Mouse (Mus musculus) frontal cortex, postnatal 25 days (tissue): ENCODE measurements around the gene Col5a1.

Experiments used
- DNase-seq, 2 experiments: peaks; one replicate each; pipeline ENCODE4 v3.0.0; 2022; ENCODE audit warnings: low spot score in 2 of 2

The Col5a1 gene

DNA sequence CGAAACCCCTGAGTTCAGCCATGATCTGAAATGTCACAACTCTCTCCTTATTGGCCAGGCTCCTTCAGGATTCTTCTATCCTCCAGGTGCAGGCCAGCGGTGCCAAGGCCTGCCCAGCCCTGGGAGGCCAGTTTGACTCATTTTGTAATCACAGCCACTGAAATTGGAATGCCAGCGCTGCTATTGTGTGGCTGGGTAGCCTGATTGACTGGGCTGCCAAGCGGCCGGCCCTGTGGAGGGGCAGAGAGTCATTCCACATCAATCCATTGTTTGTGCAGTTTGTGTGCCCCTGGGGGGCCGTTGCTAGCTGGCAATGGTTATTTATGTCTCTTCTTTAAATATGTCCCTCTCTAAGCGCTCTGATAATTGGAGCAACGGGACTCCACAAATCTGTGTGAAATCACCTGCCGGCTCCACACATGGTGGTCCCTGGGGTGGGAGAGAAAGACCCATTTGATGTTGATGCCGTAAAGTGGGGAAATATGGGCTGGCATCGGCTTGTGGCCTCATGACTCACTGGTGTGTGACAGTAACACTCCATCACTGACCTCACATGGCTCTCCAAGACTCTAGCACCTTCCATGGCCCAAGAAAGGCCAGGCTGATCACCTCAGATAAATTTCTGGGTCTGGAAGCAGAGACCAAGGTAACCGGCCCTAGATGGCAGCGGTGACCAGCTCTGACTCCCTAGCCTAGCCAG, 147.9 kb downstream of the Col5a1 start:
- DNase-seq, result no peak

DNA sequence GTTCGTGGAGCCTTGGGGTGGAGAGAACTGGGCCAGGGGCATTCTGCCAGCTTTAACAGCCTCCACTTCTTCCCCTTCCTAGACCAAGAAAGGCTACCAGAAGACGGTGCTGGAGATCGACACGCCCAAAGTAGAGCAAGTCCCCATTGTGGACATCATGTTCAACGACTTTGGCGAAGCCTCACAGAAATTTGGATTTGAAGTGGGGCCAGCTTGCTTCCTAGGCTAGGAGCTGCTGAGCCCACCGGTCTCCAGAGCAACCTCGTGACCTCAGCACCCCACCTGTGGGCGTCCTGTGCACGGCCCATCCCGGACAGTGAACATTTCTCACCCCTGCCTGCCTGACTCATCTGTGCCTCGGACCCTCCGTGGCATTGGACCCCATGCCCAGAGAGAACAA, 150.6 kb downstream of the Col5a1 start:
- DNase-seq, result no peak

DNA sequence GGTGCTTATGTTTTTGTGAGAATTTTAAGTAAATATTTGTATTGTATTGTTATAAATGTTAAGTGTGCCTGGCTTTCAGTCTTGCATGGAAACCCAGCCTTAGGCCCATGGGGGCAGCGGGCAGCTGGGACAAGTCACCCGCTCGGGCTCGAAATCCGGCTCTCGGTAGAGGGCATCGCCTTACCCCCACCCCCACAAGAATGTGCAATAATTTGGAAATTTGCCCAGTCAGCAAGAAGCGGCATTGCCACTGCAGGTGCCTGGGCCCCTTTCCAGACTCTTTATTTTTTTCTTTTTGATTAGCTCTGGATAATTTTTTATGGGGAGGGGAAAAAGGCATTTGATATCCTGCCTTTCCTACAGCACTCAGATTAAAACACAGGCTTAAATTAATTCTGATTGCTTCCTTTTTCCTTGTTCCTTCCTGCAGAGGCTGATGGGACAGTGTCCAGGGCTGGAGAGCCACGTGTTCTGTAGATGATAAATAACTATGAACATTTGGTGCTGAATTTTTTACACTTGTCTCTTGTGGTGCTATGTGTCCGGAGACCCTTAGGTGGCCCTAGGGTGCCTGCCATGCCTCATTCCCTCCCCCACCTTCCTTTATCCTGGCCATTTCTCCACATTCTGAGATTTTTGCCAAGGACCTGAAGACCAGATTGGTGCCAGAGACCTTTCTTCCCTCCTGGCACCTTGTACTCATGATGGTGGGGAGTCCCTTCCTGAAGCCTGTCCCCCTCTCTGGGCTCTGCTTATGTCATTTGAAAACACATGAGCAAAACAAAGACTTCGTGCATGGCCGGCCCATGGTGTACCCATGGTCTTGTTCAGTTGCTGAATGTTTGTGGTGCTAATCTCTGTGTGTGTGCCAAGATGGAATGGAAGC, 151.5 kb downstream of the Col5a1 start:
- DNase-seq, result no peak

DNA sequence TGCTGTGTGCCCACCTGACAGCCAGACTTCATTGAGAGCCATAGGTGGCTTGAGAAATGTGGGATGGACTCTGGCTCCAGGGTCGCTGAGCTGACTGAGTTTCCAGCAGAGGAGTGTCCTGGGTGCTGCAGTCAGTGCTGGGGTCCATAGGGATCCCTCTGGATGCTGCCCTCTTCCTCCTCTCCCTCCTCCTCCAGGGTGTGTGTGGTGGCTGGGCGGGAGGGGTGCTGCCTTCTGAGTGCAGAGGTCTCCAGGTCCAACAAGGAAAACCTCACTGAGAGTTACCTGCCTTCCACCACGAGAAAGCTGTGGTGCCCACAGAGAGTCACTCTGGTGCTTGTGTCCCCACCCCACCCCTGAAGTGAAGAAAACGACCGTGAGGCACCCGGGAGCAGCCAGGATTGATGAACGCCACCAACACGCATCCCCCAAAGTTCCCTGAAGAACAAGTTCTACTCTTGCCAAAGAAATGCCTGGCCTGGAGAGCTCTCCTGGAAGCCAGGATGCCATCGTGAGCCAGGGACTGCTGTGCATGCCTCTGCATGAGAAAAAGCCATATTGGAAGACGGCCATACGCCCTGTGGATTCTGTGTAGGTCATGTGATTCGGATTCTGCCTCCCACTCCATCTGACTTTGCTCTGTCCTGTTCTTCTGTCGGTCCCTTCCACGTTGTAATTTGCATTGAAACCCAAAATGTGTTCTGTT, 152.3 kb downstream of the Col5a1 start:
- peak; percentile 17 to 20 for DNase-seq

DNA sequence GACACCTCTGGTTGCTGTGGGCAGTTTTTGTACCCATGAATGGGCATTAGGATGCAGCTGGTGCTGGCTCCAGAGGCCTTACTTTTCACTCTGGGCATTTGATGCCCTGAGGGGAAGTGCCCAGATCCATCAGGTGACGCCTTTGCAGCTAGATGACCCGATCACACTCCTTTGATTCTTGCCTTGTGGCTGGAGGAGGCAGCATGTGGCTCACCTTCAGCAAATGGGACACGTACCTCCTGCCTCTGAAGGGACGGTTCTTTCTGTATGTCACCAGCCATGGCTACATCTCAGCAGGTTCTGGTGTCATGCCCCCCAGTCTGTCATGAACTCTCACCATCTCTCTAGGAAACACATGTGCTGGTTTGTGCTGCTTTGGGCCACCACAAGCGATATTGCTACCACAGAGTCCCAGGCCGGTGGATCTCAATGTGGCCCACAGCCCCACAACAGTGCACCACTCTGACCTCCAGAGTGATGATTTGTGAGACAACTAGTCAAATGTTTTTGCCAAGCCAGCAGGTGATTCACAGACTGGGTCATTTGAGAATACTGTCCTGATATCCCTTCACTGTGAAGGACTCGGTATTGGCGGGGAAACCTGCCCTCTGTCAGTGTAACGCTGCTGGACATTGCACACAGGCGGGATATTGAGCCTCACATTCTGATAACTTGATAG, 153.6 kb downstream of the Col5a1 start:
- DNase-seq, result no peak

DNA sequence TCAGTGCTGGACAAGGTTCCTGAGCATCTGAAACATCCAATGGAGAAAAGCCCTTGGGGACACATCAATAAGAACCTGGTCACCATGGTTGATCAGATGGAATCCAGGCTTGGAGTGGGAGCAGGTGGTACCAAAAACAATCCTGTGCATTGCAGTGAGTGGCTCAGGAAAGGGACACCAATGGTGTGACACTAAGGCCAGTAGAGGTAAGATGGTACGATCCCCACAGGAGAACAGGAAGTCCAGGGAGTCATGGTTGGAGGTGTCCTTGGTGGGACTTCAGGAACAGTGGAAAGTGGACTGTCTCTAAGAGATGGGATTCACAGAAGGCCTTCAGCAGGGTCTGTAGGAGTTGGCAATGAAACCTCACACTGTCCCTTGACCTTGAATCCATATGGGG, 154.2 kb downstream of the Col5a1 start:
- DNase-seq, result no peak

DNA sequence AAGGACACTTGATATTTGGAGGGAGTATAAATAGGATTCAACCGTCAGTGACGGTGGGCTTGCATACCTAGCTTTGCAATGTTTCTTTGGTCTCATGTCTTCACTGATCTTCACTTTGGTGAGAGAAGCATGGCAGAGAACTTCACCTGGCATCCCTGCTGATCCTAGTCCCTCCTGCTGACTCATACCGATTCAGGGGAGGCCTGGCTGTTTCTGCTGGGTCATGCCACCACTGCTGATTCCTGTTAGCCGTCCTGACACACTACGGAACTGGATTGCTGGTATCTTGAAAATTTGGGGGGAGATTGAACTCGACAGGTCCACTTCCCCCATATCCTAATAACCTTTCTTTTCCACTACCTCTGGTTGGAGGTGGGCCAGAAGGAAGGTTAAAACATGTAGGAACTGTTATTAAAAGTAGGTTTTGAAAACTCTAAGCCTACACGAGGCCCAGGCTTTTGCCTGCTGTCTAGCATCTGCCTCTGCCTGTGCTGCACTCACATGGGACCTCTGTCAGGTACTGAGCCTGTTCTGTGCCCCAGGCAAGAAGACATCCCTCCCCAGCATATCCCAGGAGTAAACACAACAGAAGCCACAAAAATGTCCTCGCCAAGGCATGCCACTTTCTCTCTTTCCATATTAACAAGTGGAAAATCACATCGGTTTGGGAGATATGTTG, 158.8 kb downstream of the Col5a1 start:
- DNase-seq, result no peak

DNA sequence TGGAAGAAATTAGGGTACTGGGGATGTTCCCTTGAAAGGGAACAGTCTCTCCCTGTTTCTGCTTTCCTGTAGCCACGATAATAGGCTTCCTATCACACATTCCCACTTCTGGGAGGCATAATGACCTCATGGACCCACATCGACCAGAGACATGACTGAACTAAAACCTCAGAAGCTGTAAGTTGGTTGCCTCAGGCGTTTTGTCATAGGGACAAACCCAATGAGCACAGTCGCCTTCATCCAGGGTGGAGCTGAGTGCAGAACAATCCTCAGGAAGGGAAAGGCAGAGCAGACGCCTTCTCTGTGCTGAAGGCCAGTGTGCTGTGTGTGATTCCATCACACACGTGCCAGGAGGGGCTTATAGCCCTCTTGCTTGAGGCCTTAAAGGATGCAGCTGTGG, 160.1 kb downstream of the Col5a1 start:
- no peak for DNase-seq

DNA sequence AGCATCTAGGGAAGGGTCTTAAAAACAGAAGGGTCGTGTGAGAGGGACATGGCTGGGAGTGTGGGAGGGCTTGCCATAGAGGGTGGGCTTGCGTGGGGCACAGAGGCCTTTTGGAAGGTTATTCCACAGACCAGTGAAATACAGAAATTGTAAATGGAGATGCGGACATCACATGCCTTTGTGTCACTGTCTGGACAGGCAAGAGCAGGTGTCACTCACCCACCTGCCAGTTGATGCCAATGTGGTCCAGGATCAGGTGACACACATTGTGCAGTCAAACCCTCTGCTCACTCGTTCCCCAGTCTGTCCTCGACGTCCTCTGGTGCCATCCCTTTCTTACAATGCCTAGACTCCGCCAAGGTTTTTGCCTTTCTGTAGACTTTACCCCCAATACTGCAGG, 160.9 kb downstream of the Col5a1 start:
- DNase-seq, result no peak

DNA sequence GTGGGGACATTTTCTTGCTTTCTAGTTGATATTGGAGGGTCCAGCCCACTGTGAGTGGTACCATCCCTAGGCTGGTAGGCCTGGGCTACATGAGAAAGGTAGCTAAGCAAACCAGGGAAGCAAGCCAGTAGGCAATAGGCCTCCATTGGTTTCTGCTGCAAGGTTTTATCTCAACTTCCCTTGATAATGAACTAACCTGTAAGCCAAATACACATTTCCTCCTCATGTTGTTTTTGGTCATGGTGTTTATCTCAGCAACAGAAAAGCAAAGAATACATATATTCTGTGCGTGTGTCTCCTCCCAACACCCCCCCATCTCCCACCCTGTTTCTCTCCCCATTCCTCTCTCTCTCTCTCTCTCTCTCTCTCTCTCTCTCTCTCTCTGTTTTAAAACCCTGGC, 173.7 kb downstream of the Col5a1 start:
- no peak for DNase-seq

DNA sequence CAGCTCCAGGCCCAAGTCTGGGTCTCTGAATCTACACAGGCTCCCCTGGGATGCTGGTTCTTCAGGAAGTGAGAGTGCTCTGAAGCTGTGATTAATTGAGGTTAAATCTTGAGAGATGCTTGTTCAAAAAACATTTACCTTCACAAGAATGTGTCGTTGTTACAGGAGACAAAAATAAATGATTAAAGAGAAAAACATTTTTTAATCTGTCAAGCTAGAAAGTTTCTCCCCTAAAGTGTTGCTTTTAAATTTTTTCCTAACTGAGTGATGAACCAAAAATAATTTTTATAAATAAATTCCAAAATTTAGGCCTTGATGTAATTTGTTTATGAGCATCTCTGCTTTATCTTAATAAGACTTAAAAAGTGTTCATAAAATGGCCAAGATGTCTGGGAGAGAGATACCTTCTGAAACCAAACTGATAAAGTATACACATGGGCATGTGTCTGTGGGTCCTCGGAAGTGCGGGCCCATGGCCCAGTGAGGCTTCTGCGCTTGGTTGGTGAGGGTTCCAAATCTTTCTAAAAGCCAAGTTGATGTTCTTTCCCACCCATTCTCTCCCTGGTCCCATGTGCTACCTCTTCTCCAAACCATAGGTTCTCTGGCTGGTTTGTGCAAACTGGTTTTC, 177.6 kb downstream of the Col5a1 start:
- no peak for DNase-seq

DNA sequence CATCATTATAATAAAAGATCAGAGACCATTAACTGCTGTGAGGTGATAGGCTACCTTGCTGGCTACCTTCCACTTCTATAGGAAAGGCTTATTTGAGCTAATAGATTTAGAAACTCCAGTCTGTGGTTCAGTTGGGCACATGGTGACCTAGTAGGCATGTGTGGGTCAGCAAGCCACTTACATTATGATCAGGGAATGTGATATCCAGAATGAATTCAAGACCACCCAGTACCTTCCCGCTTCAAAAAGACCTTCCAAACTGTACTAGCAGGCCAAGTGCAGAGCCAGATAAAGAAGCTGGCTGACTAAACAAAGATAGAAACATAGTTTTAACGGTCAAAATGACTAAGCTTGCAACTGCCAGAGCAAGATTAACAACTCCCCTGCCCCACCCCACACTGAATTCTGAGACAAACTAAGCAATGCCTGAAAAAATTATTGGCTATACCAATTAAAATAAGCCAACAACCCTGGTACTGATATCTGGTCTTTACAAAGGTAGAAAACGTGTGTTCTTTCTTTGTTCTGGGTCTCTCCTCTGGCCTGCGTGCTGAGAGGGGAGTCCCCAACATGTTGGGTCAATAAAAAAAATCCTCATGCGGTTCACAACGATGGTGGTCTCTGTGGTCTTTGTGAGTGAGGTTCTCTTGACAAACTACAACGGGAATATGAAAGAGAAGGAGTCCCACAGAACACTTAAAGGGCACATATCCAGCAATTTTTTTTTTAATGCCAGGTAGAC, 178.3 kb downstream of the Col5a1 start:
- no peak for DNase-seq

DNA sequence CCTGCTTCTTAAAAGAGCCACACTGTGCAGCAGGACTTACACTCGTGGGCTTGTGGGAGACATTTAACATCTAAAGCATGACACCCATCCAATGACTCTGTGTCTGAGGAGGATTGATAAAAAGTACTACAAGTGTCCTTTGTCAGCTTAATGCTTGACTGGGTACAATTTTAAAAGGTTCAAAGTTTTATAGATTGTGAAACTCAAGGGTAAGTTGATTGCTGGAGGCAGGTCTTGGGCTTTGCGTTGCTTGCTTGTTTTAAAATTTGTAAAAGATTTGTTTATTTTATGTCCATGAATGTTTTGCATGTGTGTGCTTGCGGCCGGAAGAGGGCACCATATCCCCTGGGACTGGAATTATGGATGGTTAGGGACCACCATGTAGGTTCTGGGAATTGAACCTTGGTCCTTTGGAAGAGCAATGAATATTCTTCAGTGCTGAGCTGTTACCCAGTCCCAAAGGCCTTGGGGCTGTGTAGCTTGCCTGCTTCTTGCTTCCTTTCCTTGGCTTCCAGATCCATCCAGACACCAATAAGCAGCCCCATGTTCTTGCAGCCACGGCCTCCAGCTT, 178.9 kb downstream of the Col5a1 start:
- DNase-seq, result no peak

DNA sequence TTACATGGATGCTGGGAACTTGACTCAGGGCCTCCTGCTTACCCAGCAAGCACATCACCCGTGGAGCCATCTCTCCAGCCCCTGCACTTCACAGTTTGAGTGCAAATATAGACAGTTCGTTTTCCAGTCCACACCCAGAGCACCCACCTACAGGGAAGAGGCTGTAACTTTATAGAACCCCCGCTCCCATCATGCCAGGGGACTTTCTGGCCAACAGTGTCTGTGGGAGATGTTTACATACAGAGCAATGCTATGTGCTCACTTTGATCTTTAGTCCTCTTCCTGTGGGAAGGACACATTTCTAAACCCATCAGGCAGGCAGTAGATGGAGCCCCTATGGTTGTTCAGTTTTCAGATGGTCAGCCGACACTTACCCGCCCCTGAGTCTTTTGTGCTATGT, 180.5 kb downstream of the Col5a1 start:
- no peak for DNase-seq

DNA sequence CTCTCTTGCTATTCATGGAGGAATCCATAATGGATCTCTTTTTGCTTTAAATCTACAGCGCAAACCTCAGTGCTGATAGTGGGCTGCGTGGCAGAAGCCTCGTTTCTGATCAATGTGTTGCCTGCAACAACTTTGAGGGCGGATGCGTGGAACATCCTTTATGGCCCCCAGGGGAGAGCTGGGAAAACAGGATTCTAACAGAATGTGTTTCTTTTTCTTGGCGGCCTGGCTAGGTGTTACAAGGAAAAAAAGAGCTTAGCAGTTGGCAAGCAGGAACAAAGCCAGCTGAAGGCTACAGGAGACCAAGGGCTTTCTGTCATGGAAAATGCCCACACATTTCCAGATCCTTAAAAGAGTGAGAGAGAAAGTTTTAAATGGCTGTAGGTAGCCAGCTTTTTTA, 180.9 kb downstream of the Col5a1 start:
- peak; percentile 13 to 28 for DNase-seq

DNA sequence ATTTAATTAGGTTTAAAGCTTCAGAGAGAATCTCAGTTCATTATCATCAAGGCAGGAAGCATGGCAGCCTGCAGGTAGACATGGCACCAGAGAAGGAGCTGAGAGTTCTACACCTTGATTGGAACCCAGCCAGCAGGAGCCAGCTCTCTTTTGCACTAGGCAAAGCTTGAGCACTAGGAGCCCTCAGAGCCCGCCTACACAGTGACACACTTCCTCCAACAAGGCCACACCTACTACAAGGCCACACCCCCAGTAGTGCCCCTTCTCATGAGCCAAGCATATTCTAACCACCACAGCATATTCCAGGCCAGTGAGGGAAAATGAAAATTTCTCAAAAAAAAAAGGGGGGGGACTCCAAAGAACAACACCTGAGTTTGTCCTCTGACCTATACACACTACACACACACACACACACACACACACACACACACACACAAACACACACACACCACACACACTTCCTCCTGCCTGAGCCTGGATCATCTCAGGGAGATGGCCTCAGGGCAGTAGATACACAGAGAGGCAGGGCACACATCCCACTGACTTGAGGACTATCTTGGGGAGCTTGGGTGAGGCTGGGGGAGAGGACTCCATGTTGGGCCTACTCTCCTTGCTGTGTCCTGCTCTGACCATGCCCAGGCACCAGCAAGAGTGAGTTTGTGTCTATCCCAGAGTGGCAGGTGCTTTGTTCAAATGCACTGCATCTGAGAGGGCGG, 181.8 kb downstream of the Col5a1 start:
- DNase-seq, result no peak

DNA sequence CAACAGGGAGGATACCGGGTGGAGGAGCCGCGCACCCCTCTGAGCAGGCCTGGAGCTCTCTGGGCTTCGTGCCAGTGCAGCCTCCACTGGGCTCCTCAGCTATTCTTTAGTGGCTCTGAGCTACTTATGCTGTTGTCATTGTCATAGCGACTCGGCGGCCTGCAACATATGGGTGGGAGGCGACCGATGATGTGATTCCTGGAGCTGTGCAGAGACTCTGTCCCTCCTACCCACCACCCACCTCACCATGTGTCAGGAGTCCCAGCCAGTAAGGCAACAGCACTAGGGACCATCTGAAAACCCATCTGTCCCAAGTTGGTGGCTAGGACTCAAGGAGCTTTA, 182.3 kb downstream of the Col5a1 start:
- peak; percentile 66 to 73 for DNase-seq

DNA sequence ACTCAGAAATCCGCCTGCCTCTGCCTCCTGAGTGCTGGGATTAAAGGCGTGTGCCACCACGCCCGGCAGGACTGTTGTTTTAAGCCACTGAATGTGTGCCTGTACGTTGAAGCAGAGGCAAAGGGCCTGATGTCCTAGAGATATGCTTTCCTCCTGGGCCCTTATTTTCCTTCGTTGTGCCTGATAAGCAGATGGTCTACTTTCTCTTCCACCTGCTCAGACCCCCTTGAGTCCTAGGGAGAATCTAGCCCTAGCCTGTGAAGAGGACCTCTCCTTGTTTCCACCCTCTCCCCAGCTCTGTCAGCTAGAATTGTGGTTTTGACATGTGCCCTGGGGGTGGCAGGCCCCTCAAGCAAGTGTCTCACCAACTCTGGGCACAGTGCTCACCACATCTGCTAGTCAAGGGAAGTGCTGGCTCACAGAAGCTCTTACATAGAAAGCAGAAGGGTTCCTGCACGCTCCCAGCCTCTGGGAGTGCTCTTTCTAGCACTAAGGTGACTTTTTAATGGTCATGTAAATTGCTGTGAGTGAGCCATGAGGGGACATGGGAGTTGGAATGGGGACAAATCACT, 189.5 kb downstream of the Col5a1 start:
- no peak for DNase-seq

DNA sequence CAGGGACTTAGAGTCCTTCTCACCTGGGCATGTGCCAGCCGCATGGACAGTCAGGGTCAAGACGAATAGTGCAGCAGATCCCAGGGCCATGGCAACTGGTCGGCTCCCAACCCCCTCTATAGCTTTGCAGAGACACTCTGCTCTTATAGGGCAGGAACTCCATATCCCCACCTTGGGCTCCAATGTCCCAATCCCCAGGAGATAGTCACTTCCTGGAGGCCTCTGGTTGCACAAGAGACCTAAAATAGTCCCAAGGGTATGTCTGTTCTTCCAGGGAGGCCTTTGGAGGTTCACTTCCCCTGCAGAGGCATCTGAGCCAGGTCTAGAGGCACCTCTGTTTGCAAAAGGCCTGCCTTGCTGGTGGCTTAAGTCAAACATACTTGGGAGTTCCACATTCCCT, 198.5 kb downstream of the Col5a1 start, which contains the start of gene Fcnb:
TSS of gene Fcnb (minus strand) at position 118 of the 400 bp plus-strand sequence.
- no peak for DNase-seq
